In the genomic region with DNA sequence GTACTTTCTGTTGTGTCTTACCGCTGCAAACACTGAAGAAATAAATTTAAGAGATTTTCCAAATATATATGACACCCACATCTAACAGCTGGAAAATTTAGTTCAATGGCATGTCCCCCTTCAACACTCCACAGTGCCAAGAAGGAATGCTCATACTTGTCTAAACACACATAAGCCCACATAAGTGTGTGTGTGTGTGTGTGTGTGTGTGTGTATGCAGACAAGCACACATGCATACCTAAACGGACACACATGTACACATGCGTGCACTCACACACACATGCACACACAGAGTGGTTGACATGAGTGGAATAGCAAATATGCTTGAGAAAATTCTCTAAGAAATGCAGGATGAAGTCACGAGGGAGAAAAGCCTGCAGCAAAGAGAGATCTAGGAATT, we compare ENCODE assay signal across 21 mouse cellular contexts. TPM values are rescaled to one million over a fixed set of nuclear protein-coding genes. Genes with fewer than 3 reads are reported as not detected.
"Had no signal": no experiment of that assay in that cellular context is flagged by ENCODE, and none has a peak within 500 bp of the region (broad histone marks: within the 10 kb centered on the region; RNA-seq: fewer than 3 reads in every experiment).

No protein-coding gene starts in this region.

- H3K36me3 ChIP-seq: midbrain, embryonic 13.5 days; neural tube, embryonic 15.5 days had no signal

- H3K4me3 ChIP-seq: midbrain, embryonic 13.5 days; myocyte; neural tube, embryonic 15.5 days had no signal

- ATAC-seq: hindbrain, embryonic 16.5 days; inflammation-experienced regulatory T-cells, adult 6 months; intestine, postnatal 0 days; midbrain, embryonic 13.5 days had no signal

- H3K4me1 ChIP-seq: neural tube, embryonic 15.5 days had no signal

- H3K9me3 ChIP-seq: midbrain, embryonic 13.5 days; neural tube, embryonic 15.5 days had no signal

- DNase-seq: kidney, adult 8-10 months; kidney, postnatal 25 days; layer of hippocampus, adult 9-11 months; layer of hippocampus, postnatal 36 days; left cerebral cortex, postnatal 4 days; lung, adult 2 months; right cerebral cortex, adult 18-20 months; right cerebral cortex, postnatal 25 days; thymus, postnatal 4 days had no signal

- H3K4me2 ChIP-seq: midbrain, embryonic 13.5 days; neural tube, embryonic 15.5 days had no signal

- H3K9ac ChIP-seq: liver, embryonic 14.5 days; midbrain, embryonic 13.5 days; neural tube, embryonic 15.5 days had no signal

- H3K27me3 ChIP-seq: midbrain, embryonic 13.5 days; neural tube, embryonic 15.5 days had no signal

- H3K27ac ChIP-seq: liver, embryonic 14.5 days; midbrain, embryonic 13.5 days; neural tube, embryonic 15.5 days had no signal

RNA-seq across cellular contexts. Expression of gene Cer1, which starts 12.4 kb away (rescaled TPM):
- total RNA-seq: layer of hippocampus, adult 18-20 months; layer of hippocampus, postnatal 36 days; liver, adult 2 months; megakaryocyte-erythroid progenitor cell, adult 5-6 weeks had no signal
- polyA plus RNA-seq: inflammation-experienced regulatory T-cells, adult 6 months; intestine, postnatal 0 days; kidney, embryonic 16.5 days; liver, adult 2 months; liver, embryonic 14.5 days; lung, adult 2 months; myocyte; small intestine, adult 2 months had no signal
